Mouse (Mus musculus): Measurements from ENCODE around the gene Rbm26. TPM values are rescaled to one million over a fixed set of nuclear protein-coding genes. Genes with fewer than 3 reads are reported as not detected.

Rbm26 gene
- polyA plus RNA-seq (2012): 20.5 and 22.3 TPM in 2 replicates

GRCm38 (mm10) chr14:105177238-105177693, at the start of gene Rbm26:
Gene Rbm26 (minus strand): TSS chr14:105177327.
- no peak for TF ChIP-seq GATA1 (IDR thresholded peaks at IDR 0.05; ENCODE audit: low read length)

- no peak for TF ChIP-seq GATA1 (IDR thresholded peaks at IDR 0.05; ENCODE audit: low read length)
Measured at GRCm38 (mm10) chr14:105225790-105226189, 48.7 kb upstream of the Rbm26 start.

- TF ChIP-seq GATA1 (IDR thresholded peaks at IDR 0.05; ENCODE audit: low read length): no peak
Measured at GRCm38 (mm10) chr14:105222240-105222639, 45.1 kb upstream of the Rbm26 start.

- no peak for TF ChIP-seq GATA1 (IDR thresholded peaks at IDR 0.05; ENCODE audit: low read length)
Measured at GRCm38 (mm10) chr14:105219525-105220376, 42.6 kb upstream of the Rbm26 start.

GRCm38 (mm10) chr14:105198401-105198800, 21.3 kb upstream of the Rbm26 start:
- TF ChIP-seq GATA1 (IDR thresholded peaks at IDR 0.05; ENCODE audit: low read length): no peak

GRCm38 (mm10) chr14:105194682-105195081, 17.6 kb upstream of the Rbm26 start:
- TF ChIP-seq GATA1 (IDR thresholded peaks at IDR 0.05; ENCODE audit: low read length): no peak

- TF ChIP-seq GATA1 (IDR thresholded peaks at IDR 0.05; ENCODE audit: low read length): no peak
Measured at GRCm38 (mm10) chr14:105184866-105185265, 7.7 kb upstream of the Rbm26 start.

- no peak for TF ChIP-seq GATA1 (IDR thresholded peaks at IDR 0.05; ENCODE audit: low read length)
Measured at GRCm38 (mm10) chr14:105182786-105183185, 5.7 kb upstream of the Rbm26 start.

- TF ChIP-seq GATA1 (IDR thresholded peaks at IDR 0.05; ENCODE audit: low read length): no peak
Measured at GRCm38 (mm10) chr14:105179733-105180132, 2.6 kb upstream of the Rbm26 start.

- TF ChIP-seq GATA1 (IDR thresholded peaks at IDR 0.05; ENCODE audit: low read length): no peak
Measured at GRCm38 (mm10) chr14:105178996-105179395, 1.9 kb upstream of the Rbm26 start.

- TF ChIP-seq GATA1 (IDR thresholded peaks at IDR 0.05; ENCODE audit: low read length): no peak
Measured at GRCm38 (mm10) chr14:105176381-105177168, 552 bp downstream of the Rbm26 start.

GRCm38 (mm10) chr14:105167181-105167580, 9.9 kb downstream of the Rbm26 start:
- no peak for TF ChIP-seq GATA1 (IDR thresholded peaks at IDR 0.05; ENCODE audit: low read length)

GRCm38 (mm10) chr14:105164793-105165192, 12.3 kb downstream of the Rbm26 start:
- no peak for TF ChIP-seq GATA1 (IDR thresholded peaks at IDR 0.05; ENCODE audit: low read length)

GRCm38 (mm10) chr14:105161334-105161733, 15.8 kb downstream of the Rbm26 start:
- TF ChIP-seq GATA1 (IDR thresholded peaks at IDR 0.05; ENCODE audit: low read length): no peak

GRCm38 (mm10) chr14:105158526-105158925, 18.6 kb downstream of the Rbm26 start:
- no peak for TF ChIP-seq GATA1 (IDR thresholded peaks at IDR 0.05; ENCODE audit: low read length)

GRCm38 (mm10) chr14:105134076-105134475, 43.1 kb downstream of the Rbm26 start:
- no peak for TF ChIP-seq GATA1 (IDR thresholded peaks at IDR 0.05; ENCODE audit: low read length)
